Mouse (Mus musculus) limb, embryonic 14.5 days (tissue): Measurements from ENCODE around the gene Arhgef17. TPM values are rescaled to one million over a fixed set of nuclear protein-coding genes. Genes with fewer than 3 reads are reported as not detected.

Source experiments
- ATAC-seq: fragments of 200-750 bp; cut with Nextera tagmentation; 2 replicates; pipeline ENCODE4 v1.8.0; 2017; ENCODE audit warnings: low read depth, moderate number of reproducible peaks, moderate TSS enrichment; ENCODE audit not compliant: low FRiP score
- DNase-seq: peaks from one replicate; pipeline ENCODE4 v3.0.0-alpha.2; 2015; ENCODE audit warnings: low spot score
- H3K27ac ChIP-seq: fragments of 300-500 bp; sonication (generic); replicated peaks from 2 replicates; pipeline ENCODE4 v1.5.1; 2014; ENCODE audit warnings: low read depth, mild to moderate bottlenecking, low read length, moderate library complexity, mixed read lengths
- H3K27me3 ChIP-seq: fragments of 300-500 bp; sonication (generic); 2 replicates; pipeline ENCODE4 v1.6.1; 2014; ENCODE audit warnings: low read length, mixed read lengths; ENCODE audit not compliant: control insufficient read depth, insufficient read depth
- H3K36me3 ChIP-seq: fragments of 300-500 bp; sonication (generic); 2 replicates; pipeline ENCODE4 v1.6.1; 2014; ENCODE audit warnings: mild to moderate bottlenecking, low read length, moderate library complexity, mixed read lengths; ENCODE audit not compliant: control insufficient read depth, insufficient read depth
- H3K4me1 ChIP-seq: fragments of 300-500 bp; sonication (generic); 2 replicates; pipeline ENCODE4 v1.6.1; 2014; ENCODE audit warnings: antibody characterized with exemption, low read length, mixed read lengths; ENCODE audit not compliant: control insufficient read depth, insufficient read depth
- H3K4me2 ChIP-seq: fragments of 300-500 bp; sonication (generic); replicated peaks from 2 replicates; pipeline ENCODE4 v1.6.1; 2014; ENCODE audit warnings: low read depth, mild to moderate bottlenecking, low read length, moderate library complexity; ENCODE audit not compliant: severe bottlenecking
- H3K4me3 ChIP-seq: fragments of 300-500 bp; sonication (generic); replicated peaks from 2 replicates; pipeline ENCODE4 v1.5.1; 2014; ENCODE audit warnings: low read length
- H3K9ac ChIP-seq: fragments of 300-500 bp; sonication (generic); 2 replicates; pipeline ENCODE4 v1.6.1; 2014; ENCODE audit warnings: mild to moderate bottlenecking, low read depth, low read length, moderate library complexity; ENCODE audit not compliant: severe bottlenecking
- H3K9me3 ChIP-seq: fragments of 300-500 bp; sonication (generic); 2 replicates; pipeline ENCODE4 v1.6.1; 2016; ENCODE audit warnings: low read length; ENCODE audit not compliant: control insufficient read depth
- POLR2A ChIP-seq: fragments of 200-500 bp; IDR thresholded peaks from 2 replicates; pipeline ENCODE4 v1.8.0; 2012; ENCODE audit warnings: inconsistent platforms, mild to moderate bottlenecking, moderate library complexity, borderline replicate concordance; ENCODE audit not compliant: insufficient read depth, insufficient read length; ENCODE audit errors: extremely low read depth
- WGBS: fragments of 180-500 bp; shearing (Covaris S2); extraction: QIAGEN DNeasy Blood & Tissue Kit; methylation state at CpG from one replicate; pipeline ENCODE4 v1.1.7; 2014; 5-methylcytosine and 5-hydroxymethylcytosine counted together
- polyA plus RNA-seq, 2 experiments: library from polyadenylated mRNA; depleted of rRNA in 1 of 2; stranded (reverse) in 1 of 2; unstranded in 1 of 2; fragments of >200 nt; fragmentation: Nextera tagmentation in 1 of 2; extraction: Ambion mirVana in 1 of 2; gene quantifications; 2 replicates each; pipeline versions ENCODE4 v1.2.1 to v1.2.3; 2012 to 2014

Gene Arhgef17
- polyA plus RNA-seq, 2 experiments = 15.4 to 42.8 TPM

GRCm38 (mm10) chr7:100932481-100933007, 637 bp upstream of the Arhgef17 start:
- DNase-seq (peak; percentile 97), ATAC-seq (peak; percentile 89)
- Histone ChIP-seq H3K4me1 (peaks cover 34% of the 10 kb centered on the region), H3K27ac (peak overlapping the region; percentile 99), H3K9me3 (no peaks in the 10 kb centered on the region), H3K27me3 (no peaks in the 10 kb centered on the region), H3K9ac (peak overlapping the region; percentile 95), H3K4me2 (peak overlapping the region; percentile 97), H3K36me3 (peaks cover 4% of the 10 kb centered on the region), H3K4me3 (peak overlapping the region; percentile 95)
- TF ChIP-seq POLR2A = 0 out of 2 replicates have a peak, but pooled peaks have one; percentile 9
- 0% methylated on average over 26 of the region's 27 CpGs for WGBS

GRCm38 (mm10) chr7:100931316-100931925, 486 bp downstream of the Arhgef17 start:
- peak; percentile 38 for ATAC-seq
- Histone ChIP-seq H3K27me3 (no peaks in the 10 kb centered on the region), H3K36me3 (peaks cover 9% of the 10 kb centered on the region), H3K27ac (peak overlapping the region; percentile 99), H3K4me1 (peaks cover 44% of the 10 kb centered on the region), H3K4me3 (peak overlapping the region; percentile 95), H3K4me2 (peak overlapping the region; percentile 97), H3K9me3 (no peaks in the 10 kb centered on the region), H3K9ac (peak overlapping the region; percentile 95)
- peak; percentile 8 for DNase-seq
- TF ChIP-seq POLR2A = no peak
- WGBS = under 1% methylated on average over 52 of the region's 73 CpGs

- peak overlapping the region; percentile 95 for H3K4me3 ChIP-seq
- no peak for TF ChIP-seq POLR2A
- no peaks in the 10 kb centered on the region for H3K9me3 ChIP-seq
- DNase-seq (peak; percentile 81), ATAC-seq (no peak; the same call in 1 of the 2 replicates)
- H3K4me1 ChIP-seq = peaks cover 51% of the 10 kb centered on the region
- H3K36me3 ChIP-seq = peaks cover 10% of the 10 kb centered on the region
- peak overlapping the region; percentile 95 for H3K9ac ChIP-seq
- H3K27me3 ChIP-seq = no peaks in the 10 kb centered on the region
- 3% methylated on average over 52 of the region's 53 CpGs for WGBS
- peak overlapping the region; percentile 97 for H3K4me2 ChIP-seq
- H3K27ac ChIP-seq = peak overlapping the region; percentile 99
These were observed 1.1 kb downstream of the Arhgef17 start for GRCm38 (mm10) chr7:100930619-100931315.

GRCm38 (mm10) chr7:100929639-100930303, 2.1 kb downstream of the Arhgef17 start:
- H3K4me3 ChIP-seq = peak overlapping the region; percentile 95
- H3K27ac ChIP-seq = no peak overlapping the region
- H3K9ac ChIP-seq = peak overlapping the region; percentile 95; the same call in 1 of the 2 replicates
- peak overlapping the region; percentile 97 for H3K4me2 ChIP-seq
- no peak for ATAC-seq
- TF ChIP-seq POLR2A = no peak
- no peaks in the 10 kb centered on the region for H3K27me3 ChIP-seq
- peaks cover 61% of the 10 kb centered on the region for H3K4me1 ChIP-seq
- H3K9me3 ChIP-seq = no peaks in the 10 kb centered on the region
- H3K36me3 ChIP-seq = peaks cover 15% of the 10 kb centered on the region
- DNase-seq = no peak
- WGBS = 74% methylated on average over 19 of the region's 19 CpGs

- Histone ChIP-seq H3K9me3 (no peaks in the 10 kb centered on the region), H3K27me3 (no peaks in the 10 kb centered on the region), H3K36me3 (peaks cover 19% of the 10 kb centered on the region), H3K4me3 (peak overlapping the region; percentile 95), H3K9ac (peak overlapping the region; percentile 95), H3K27ac (no peak overlapping the region), H3K4me1 (peaks cover 74% of the 10 kb centered on the region), H3K4me2 (peak overlapping the region; percentile 97)
- no peak for DNase-seq
- 42% methylated on average over 9 of the region's 9 CpGs for WGBS
- TF ChIP-seq POLR2A = no peak
- no peak for ATAC-seq
These were observed 3.5 kb downstream of the Arhgef17 start for GRCm38 (mm10) chr7:100928456-100928855.
